Mouse (Mus musculus) ES-CJ7 (cell line): ENCODE data around the gene Apip.

Experiments
- DNase-seq: peaks from one replicate; pipeline ENCODE4 v3.0.0; 2011; ENCODE audit warnings: low read depth, low spot score

Gene Apip

GRCm38 (mm10) chr2:103073219-103073982 lies at the start of gene Apip, which contains the start of gene Pdhx:
Gene Apip, plus strand, starts transcription at chr2:103073675.
Gene Pdhx, minus strand, starts transcription at chr2:103073513.
- peak; percentile 98 for DNase-seq

- DNase-seq, result no peak
Observed at GRCm38 (mm10) chr2:103037831-103038230, 35.6 kb upstream of the Apip start.

- no peak for DNase-seq
Observed at GRCm38 (mm10) chr2:103040896-103041295, 32.6 kb upstream of the Apip start.

- no peak for DNase-seq
Observed at GRCm38 (mm10) chr2:103045286-103045685, 28.2 kb upstream of the Apip start.

GRCm38 (mm10) chr2:103051937-103052893 lies 21.3 kb upstream of the Apip start:
- peak; percentile 5 for DNase-seq

- no peak for DNase-seq
Observed at GRCm38 (mm10) chr2:103055820-103056219, 17.7 kb upstream of the Apip start.

GRCm38 (mm10) chr2:103058266-103058665 lies 15.2 kb upstream of the Apip start:
- no peak for DNase-seq

- DNase-seq, result peak; percentile 17
Observed at GRCm38 (mm10) chr2:103062865-103063264, 10.6 kb upstream of the Apip start.

GRCm38 (mm10) chr2:103066683-103067551 lies 6.6 kb upstream of the Apip start:
- no peak for DNase-seq

GRCm38 (mm10) chr2:103067552-103068207 lies 5.8 kb upstream of the Apip start:
- no peak for DNase-seq

GRCm38 (mm10) chr2:103068602-103069001 lies 4.9 kb upstream of the Apip start:
- DNase-seq, result no peak

- DNase-seq, result no peak
Observed at GRCm38 (mm10) chr2:103069752-103070405, 3.6 kb upstream of the Apip start.

GRCm38 (mm10) chr2:103070586-103070985 lies 2.9 kb upstream of the Apip start:
- DNase-seq, result no peak

- DNase-seq, result no peak
Observed at GRCm38 (mm10) chr2:103081117-103081516, 7.6 kb downstream of the Apip start.

- no peak for DNase-seq
Observed at GRCm38 (mm10) chr2:103081706-103082105, 8.2 kb downstream of the Apip start.

GRCm38 (mm10) chr2:103082853-103083252 lies 9.4 kb downstream of the Apip start:
- DNase-seq, result no peak

GRCm38 (mm10) chr2:103084451-103084850 lies 11.0 kb downstream of the Apip start:
- DNase-seq, result no peak

- no peak for DNase-seq
Observed at GRCm38 (mm10) chr2:103085633-103086032, 12.2 kb downstream of the Apip start.

GRCm38 (mm10) chr2:103086432-103086831 lies 13.0 kb downstream of the Apip start:
- peak; percentile 34 for DNase-seq

- DNase-seq, result peak; percentile 34
Observed at GRCm38 (mm10) chr2:103088099-103088498, 14.6 kb downstream of the Apip start.
